In genomic region chr12:76372046-76372445, GRCm38 (mm10) we compare ENCODE assay signal across 8 mouse cellular contexts. TPM values are rescaled to one million over a fixed set of nuclear protein-coding genes. Genes with fewer than 3 reads are reported as not detected.
DNase-seq lines count a peak whose midpoint lies in the region; ATAC-seq and TF ChIP-seq lines count a peak whose summit lies in the region.

No protein-coding gene starts in this region.

- peak overlapping the region; percentile 89 for H3K4me3 ChIP-seq in lung, embryonic 14.5 days (ENCODE audit: low read depth, low read length)
- peak overlapping the region; percentile 99 for H3K4me3 ChIP-seq in embryonic facial prominence, embryonic 14.5 days (ENCODE audit: low read depth, low read length)
- H3K4me3 ChIP-seq in limb, embryonic 11.5 days (ENCODE audit: low read depth, low read length) = no peak overlapping the region
- peak overlapping the region; percentile 97 for H3K4me3 ChIP-seq in neural tube, embryonic 15.5 days (replicated peaks)

- H3K9me3 ChIP-seq in lung, embryonic 14.5 days (ENCODE audit: low read depth, low read length) = no peaks in the 10 kb centered on the region
- no peaks in the 10 kb centered on the region for H3K9me3 ChIP-seq in embryonic facial prominence, embryonic 14.5 days (ENCODE audit: control insufficient read depth, low read length)
- H3K9me3 ChIP-seq in limb, embryonic 11.5 days (ENCODE audit: control insufficient read depth, low read length) = no peaks in the 10 kb centered on the region
- H3K9me3 ChIP-seq in neural tube, embryonic 15.5 days (replicated peaks) = no peaks in the 10 kb centered on the region

- H3K4me1 ChIP-seq in lung, embryonic 14.5 days (ENCODE audit: insufficient read depth) = peaks cover 19% of the 10 kb centered on the region
- H3K4me1 ChIP-seq in embryonic facial prominence, embryonic 14.5 days (ENCODE audit: control insufficient read depth, insufficient read depth, low read length) = peaks cover 36% of the 10 kb centered on the region
- peaks cover 25% of the 10 kb centered on the region for H3K4me1 ChIP-seq in limb, embryonic 11.5 days (ENCODE audit: control insufficient read depth, insufficient read depth, low read length)
- H3K4me1 ChIP-seq in neural tube, embryonic 15.5 days = peaks cover 34% of the 10 kb centered on the region

- no peak for ATAC-seq in lung, embryonic 14.5 days (ENCODE audit: insufficient read depth)
- ATAC-seq in embryonic facial prominence, embryonic 14.5 days (ENCODE audit: low read depth) = no peak
- no peak for ATAC-seq in limb, embryonic 11.5 days (ENCODE audit: insufficient number of reproducible peaks, low FRiP score, low TSS enrichment, low read depth)
- no peak for ATAC-seq in neural tube, embryonic 15.5 days (ENCODE audit: low FRiP score)

- H3K36me3 ChIP-seq in lung, embryonic 14.5 days (ENCODE audit: insufficient read depth) = no peaks in the 10 kb centered on the region
- H3K36me3 ChIP-seq in embryonic facial prominence, embryonic 14.5 days (ENCODE audit: control insufficient read depth, insufficient read depth, low read length) = no peaks in the 10 kb centered on the region
- no peaks in the 10 kb centered on the region for H3K36me3 ChIP-seq in limb, embryonic 11.5 days (ENCODE audit: control insufficient read depth, insufficient read depth, low read length)
- H3K36me3 ChIP-seq in neural tube, embryonic 15.5 days = no peaks in the 10 kb centered on the region

- H3K27ac ChIP-seq in lung, embryonic 14.5 days (ENCODE audit: low read depth) = no peak overlapping the region
- no peak overlapping the region for H3K27ac ChIP-seq in embryonic facial prominence, embryonic 14.5 days (replicated peaks; ENCODE audit: low read depth, low read length)
- H3K27ac ChIP-seq in limb, embryonic 11.5 days (replicated peaks; ENCODE audit: low read depth, low read length) = no peak overlapping the region
- H3K27ac ChIP-seq in neural tube, embryonic 15.5 days (replicated peaks) = no peak overlapping the region

- no peaks in the 10 kb centered on the region for H3K27me3 ChIP-seq in lung, embryonic 14.5 days (ENCODE audit: insufficient read depth, low read length)
- no peaks in the 10 kb centered on the region for H3K27me3 ChIP-seq in embryonic facial prominence, embryonic 14.5 days (replicated peaks; ENCODE audit: control insufficient read depth, insufficient read depth, low read length)
- H3K27me3 ChIP-seq in limb, embryonic 11.5 days (ENCODE audit: control insufficient read depth, insufficient read depth, low read length) = no peaks in the 10 kb centered on the region
- no peaks in the 10 kb centered on the region for H3K27me3 ChIP-seq in neural tube, embryonic 15.5 days (replicated peaks)

- DNase-seq in lung, embryonic 14.5 days = no peak
- DNase-seq in lung, postnatal 25 days (ENCODE audit: low spot score) = no peak
- no peak for DNase-seq in embryonic facial prominence, embryonic 14.5 days (ENCODE audit: low spot score)
- no peak for DNase-seq in limb, embryonic 11.5 days (ENCODE audit: low spot score)
- no peak for DNase-seq in embryo, embryonic 10.5 days (ENCODE audit: low spot score)
- no peak for DNase-seq in adrenal gland, postnatal 14 days
- DNase-seq in frontal cortex, postnatal 25 days (ENCODE audit: low spot score in 2 of 2) = no peak

- 34% methylated on average over 7 of the region's 7 CpGs for WGBS in lung, embryonic 14.5 days
- 36% methylated on average over 7 of the region's 7 CpGs for WGBS in embryonic facial prominence, embryonic 14.5 days
- WGBS in limb, embryonic 11.5 days = 29% methylated on average over 7 of the region's 7 CpGs
- 45% methylated on average over 7 of the region's 7 CpGs for WGBS in neural tube, embryonic 15.5 days

- TF ChIP-seq CTCF in lung, embryonic 14.5 days (IDR thresholded peaks at IDR 0.05; ENCODE audit: low read depth) = no peak

- peak overlapping the region; percentile 99 for H3K9ac ChIP-seq in lung, embryonic 14.5 days
- peak overlapping the region; percentile 99 for H3K9ac ChIP-seq in embryonic facial prominence, embryonic 14.5 days (ENCODE audit: low read depth, low read length)
- no peak overlapping the region for H3K9ac ChIP-seq in limb, embryonic 11.5 days (ENCODE audit: low read length)
- H3K9ac ChIP-seq in neural tube, embryonic 15.5 days (replicated peaks) = 0 out of 2 replicates have a peak overlapping the region, but pooled peaks have one; percentile 99

- H3K4me2 ChIP-seq in lung, embryonic 14.5 days = peak overlapping the region; percentile 78
- H3K4me2 ChIP-seq in embryonic facial prominence, embryonic 14.5 days (ENCODE audit: low read depth, low read length) = peak overlapping the region; percentile 82
- peak overlapping the region; percentile 84 for H3K4me2 ChIP-seq in limb, embryonic 11.5 days (ENCODE audit: low read depth, severe bottlenecking)
- peak overlapping the region; percentile 90 for H3K4me2 ChIP-seq in neural tube, embryonic 15.5 days

RNA-seq across cellular contexts. Expression of gene Zbtb1, which starts 2.0 kb away (rescaled TPM):
- polyA plus RNA-seq in lung, embryonic 14.5 days (2014; fragmentation: Nextera tagmentation; extraction: Ambion mirVana) = 12.6 and 13.2 TPM in 2 replicates
- polyA plus RNA-seq in embryonic facial prominence, embryonic 14.5 days (2014; fragmentation: Nextera tagmentation; extraction: Ambion mirVana) = 9.5 and 9.8 TPM in 2 replicates
- polyA plus RNA-seq in limb, embryonic 11.5 days (2014; fragmentation: Nextera tagmentation; extraction: Ambion mirVana) = 11.0 and 11.2 TPM in 2 replicates
- 3.3 and 4.4 TPM in 2 replicates for polyA plus RNA-seq in neural tube, embryonic 15.5 days (2015; fragmentation: Nextera tagmentation; extraction: Ambion mirVana)
- 6.4 and 7.0 TPM in 2 replicates for total RNA-seq in adrenal gland, postnatal 14 days (2021)

RNA-seq across cellular contexts. Expression of gene Zbtb25, which starts 2.6 kb away (rescaled TPM):
- 18.4 and 19.4 TPM in 2 replicates for polyA plus RNA-seq in lung, embryonic 14.5 days (2014; fragmentation: Nextera tagmentation; extraction: Ambion mirVana)
- 21.2 and 21.4 TPM in 2 replicates for polyA plus RNA-seq in embryonic facial prominence, embryonic 14.5 days (2014; fragmentation: Nextera tagmentation; extraction: Ambion mirVana)
- 19.5 and 20.6 TPM in 2 replicates for polyA plus RNA-seq in limb, embryonic 11.5 days (2014; fragmentation: Nextera tagmentation; extraction: Ambion mirVana)
- polyA plus RNA-seq in neural tube, embryonic 15.5 days (2015; fragmentation: Nextera tagmentation; extraction: Ambion mirVana) = 13.1 and 15.2 TPM in 2 replicates
- 7.3 and 9.1 TPM in 2 replicates for total RNA-seq in adrenal gland, postnatal 14 days (2021)

RNA-seq across cellular contexts. Expression of gene Hspa2, which starts 31.9 kb away (rescaled TPM):
- polyA plus RNA-seq in lung, embryonic 14.5 days (2014; fragmentation: Nextera tagmentation; extraction: Ambion mirVana) = 6.0 TPM in 2 replicates
- polyA plus RNA-seq in embryonic facial prominence, embryonic 14.5 days (2014; fragmentation: Nextera tagmentation; extraction: Ambion mirVana) = 8.2 and 10.9 TPM in 2 replicates
- 5.3 and 5.7 TPM in 2 replicates for polyA plus RNA-seq in limb, embryonic 11.5 days (2014; fragmentation: Nextera tagmentation; extraction: Ambion mirVana)
- polyA plus RNA-seq in neural tube, embryonic 15.5 days (2015; fragmentation: Nextera tagmentation; extraction: Ambion mirVana) = 5.7 and 8.2 TPM in 2 replicates
- total RNA-seq in adrenal gland, postnatal 14 days (2021) = 21.9 and 23.3 TPM in 2 replicates

RNA-seq across cellular contexts. Expression of gene Ppp1r36, which starts 45.3 kb away (rescaled TPM):
- polyA plus RNA-seq in lung, embryonic 14.5 days (2014; fragmentation: Nextera tagmentation; extraction: Ambion mirVana) = 2.8 and 3.2 TPM in 2 replicates
- 3.3 and 6.2 TPM in 2 replicates for polyA plus RNA-seq in embryonic facial prominence, embryonic 14.5 days (2014; fragmentation: Nextera tagmentation; extraction: Ambion mirVana)
- polyA plus RNA-seq in limb, embryonic 11.5 days (2014; fragmentation: Nextera tagmentation; extraction: Ambion mirVana) = 3.5 and 3.8 TPM in 2 replicates
- polyA plus RNA-seq in neural tube, embryonic 15.5 days (2015; fragmentation: Nextera tagmentation; extraction: Ambion mirVana) = 0.92 and 1.6 TPM in 2 replicates
- 0.34 TPM in 1 of 2 replicates, not detected in the other for total RNA-seq in adrenal gland, postnatal 14 days (2021)

RNA-seq across cellular contexts. Expression of gene Akap5, which starts 47.4 kb away (rescaled TPM):
- 24.2 and 25.7 TPM in 2 replicates for polyA plus RNA-seq in lung, embryonic 14.5 days (2014; fragmentation: Nextera tagmentation; extraction: Ambion mirVana)
- polyA plus RNA-seq in embryonic facial prominence, embryonic 14.5 days (2014; fragmentation: Nextera tagmentation; extraction: Ambion mirVana) = 1.1 and 1.3 TPM in 2 replicates
- polyA plus RNA-seq in limb, embryonic 11.5 days (2014; fragmentation: Nextera tagmentation; extraction: Ambion mirVana) = 1.4 and 1.6 TPM in 2 replicates
- polyA plus RNA-seq in neural tube, embryonic 15.5 days (2015; fragmentation: Nextera tagmentation; extraction: Ambion mirVana) = 11.9 and 12.6 TPM in 2 replicates
- total RNA-seq in adrenal gland, postnatal 14 days (2021) = 3.4 and 4.3 TPM in 2 replicates
